Mouse (Mus musculus) heart, adult 2 months (tissue): ENCODE results near the gene Sppl2b. TPM values are rescaled to one million over a fixed set of nuclear protein-coding genes. Genes with fewer than 3 reads are reported as not detected.
A peak's percentile ranks its signal among the peaks of the same experiment; 100 is the strongest.

Source experiments
- DNase-seq, 2 experiments: peaks; one replicate each; pipeline ENCODE4 v3.0.0; 2021
- H3K27ac ChIP-seq: fragments of 200-600 bp; 2 replicates; pipeline ENCODE4 v1.8.1; 2022
- H3K27me3 ChIP-seq: fragments of 200-500 bp; 2 replicates; pipeline ENCODE4 v1.6.1; 2012; ENCODE audit warnings: mild to moderate bottlenecking, low read length, inconsistent platforms, mixed read lengths; ENCODE audit not compliant: control insufficient read depth, insufficient read depth
- H3K36me3 ChIP-seq: fragments of 200-500 bp; 2 replicates; pipeline ENCODE4 v1.6.1; 2012; ENCODE audit warnings: low read length, inconsistent platforms; ENCODE audit not compliant: control insufficient read depth, insufficient read depth
- H3K4me1 ChIP-seq: fragments of 200-500 bp; 2 replicates; pipeline ENCODE4 v1.6.1; 2011; ENCODE audit warnings: low read length; ENCODE audit not compliant: control insufficient read depth, insufficient read depth
- H3K4me3 ChIP-seq: fragments of 200-600 bp; 2 replicates; pipeline ENCODE4 v1.8.1; 2022
- H3K79me2 ChIP-seq: fragments of 200-500 bp; replicated peaks from 2 replicates; pipeline ENCODE4 v1.6.1; 2012; ENCODE audit warnings: mild to moderate bottlenecking, inconsistent platforms, low read length, moderate library complexity, mixed read lengths; ENCODE audit not compliant: control insufficient read depth, insufficient read depth
- H3K9ac ChIP-seq: fragments of 200-500 bp; 2 replicates; pipeline ENCODE4 v1.6.1; 2012; ENCODE audit warnings: low read depth, mild to moderate bottlenecking, control low read depth, inconsistent platforms, low read length, mixed read lengths
- CTCF ChIP-seq: fragments of 200-600 bp; IDR thresholded peaks from 2 replicates; pipeline ENCODE4 v1.8.1; 2022; ENCODE audit warnings: antibody characterized with exemption, mild to moderate bottlenecking, moderate library complexity
- EP300 ChIP-seq: fragments of 200-500 bp; IDR thresholded peaks from 2 replicates; pipeline ENCODE4 v1.6.1; 2011; ENCODE audit warnings: low read depth, low read length, control low read depth; ENCODE audit not compliant: insufficient read depth
- POLR2A ChIP-seq: fragments of 200-500 bp; IDR thresholded peaks from 2 replicates; pipeline ENCODE4 v1.6.1; 2011; ENCODE audit warnings: mild to moderate bottlenecking, low read depth, low read length, control low read depth; ENCODE audit not compliant: insufficient read depth
- WGBS: fragments of 180-500 bp; shearing (Covaris S2); methylation state at CpG from one replicate; pipeline ENCODE4 v1.1.7; 2018; 5-methylcytosine and 5-hydroxymethylcytosine counted together
- intact Hi-C: fragments of 180-260 bp; cut with DNase I; formaldehyde crosslinking; loops from one replicate; pipeline ENCODE4 v1.15.1; 2025
- polyA plus RNA-seq: library from polyadenylated mRNA; depleted of rRNA; stranded (reverse); fragments of >200 nt; gene quantifications from 2 replicates; pipeline ENCODE4 v1.2.3, GENCODE M21; 2012
- total RNA-seq, 2 experiments: library from RNA; stranded (reverse); gene quantifications; 2 replicates each; pipeline ENCODE4 v1.2.3; 2021

Gene Sppl2b
- total and polyA plus RNA-seq, 3 experiments = 15.4 to 51.4 (median 16.8) TPM

- Histone ChIP-seq H3K27ac (no peak overlapping the region), H3K4me3 (no peak overlapping the region), H3K36me3 (no peaks in the 10 kb centered on the region), H3K9ac (no peak overlapping the region), H3K79me2 (peaks cover 7% of the 10 kb centered on the region), H3K27me3 (no peaks in the 10 kb centered on the region), H3K4me1 (peaks cover 4% of the 10 kb centered on the region)
- no peak for DNase-seq
- intact Hi-C loops = loop anchor here (5.0 kb wide), 1 partner anchor 174 kb away; no protein-coding TSS in a partner anchor
- TF ChIP-seq CTCF (peak; percentile 37), EP300 (no peak)
- 88% methylated on average over 1 of the region's 1 CpGs for WGBS
These were observed 31.8 kb upstream of the Sppl2b start for GRCm38 (mm10) chr10:80823316-80823715.

DNA sequence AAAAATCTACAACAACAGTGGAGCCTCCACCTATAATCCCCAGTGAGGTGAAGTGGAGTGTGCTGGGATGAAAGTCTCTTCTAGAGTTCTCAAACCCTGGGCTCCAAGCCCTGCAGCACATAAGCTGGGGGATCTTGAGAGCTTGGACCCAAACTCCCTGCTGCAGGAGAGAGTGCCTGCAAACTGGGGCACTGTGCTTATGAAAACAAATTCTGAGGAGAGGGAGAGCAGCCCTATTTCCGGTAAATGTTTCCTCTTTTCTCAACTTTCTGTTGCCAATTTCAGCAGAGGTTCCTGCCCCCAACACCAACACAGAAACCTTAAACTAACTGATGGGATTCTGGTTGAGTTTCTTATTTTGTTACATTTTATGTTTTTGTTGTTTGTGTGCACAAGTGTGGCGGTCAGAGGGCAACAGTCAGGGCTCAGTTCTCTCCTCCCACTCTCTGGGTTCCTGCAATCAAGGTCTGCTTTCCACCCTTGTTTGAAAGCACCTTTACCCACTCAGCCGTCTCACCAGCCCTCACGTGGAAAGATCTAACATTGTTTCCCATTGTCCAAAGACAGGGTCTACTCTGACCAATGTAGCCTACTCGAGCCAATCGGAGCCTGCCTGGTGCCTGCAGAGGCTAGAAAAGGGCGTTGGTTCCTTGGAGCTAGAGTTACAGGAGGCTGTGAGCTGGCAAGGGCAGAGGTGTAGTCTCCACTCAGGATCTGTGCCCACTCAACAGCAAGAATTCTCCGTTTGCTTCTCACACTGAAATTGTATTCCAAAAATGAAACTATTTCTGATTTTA lies 31.0 kb upstream of the Sppl2b start:
- Histone ChIP-seq H3K27ac (no peak overlapping the region), H3K9ac (no peak overlapping the region), H3K4me1 (peaks cover 4% of the 10 kb centered on the region), H3K79me2 (peaks cover 7% of the 10 kb centered on the region), H3K36me3 (no peaks in the 10 kb centered on the region), H3K4me3 (no peak overlapping the region), H3K27me3 (no peaks in the 10 kb centered on the region)
- no peak for DNase-seq
- WGBS = 50% methylated on average over 8 of the region's 8 CpGs
- TF ChIP-seq POLR2A = no peak
- intact Hi-C loops = loop anchor here (2.0 to 5.0 kb wide), 2 partner anchors 31 to 173 kb away; partner anchors contain the start of genes Lsm7 and Sppl2b

DNA sequence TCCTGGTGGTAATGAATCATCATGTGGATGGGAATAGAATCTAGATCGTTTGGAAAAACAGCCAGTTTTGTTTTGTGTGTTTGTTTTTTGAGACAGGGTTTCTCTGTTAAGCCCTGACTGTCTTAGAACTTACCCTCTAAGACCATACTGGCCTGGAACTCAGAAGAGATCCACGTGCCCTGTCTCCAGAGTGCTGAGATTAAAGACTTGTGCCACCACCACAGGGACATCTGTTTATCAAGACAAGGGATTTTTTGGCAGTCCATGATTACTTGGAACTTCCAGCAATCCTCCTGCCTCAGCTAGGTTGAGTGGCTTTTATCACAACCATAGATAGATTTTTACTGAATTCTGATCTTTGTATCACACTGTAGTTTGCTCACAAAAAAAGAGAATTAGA lies 30.2 kb upstream of the Sppl2b start:
- no peak for TF ChIP-seq POLR2A
- TF ChIP-seq EP300 = no peak
- no peak for TF ChIP-seq CTCF
- no peak for DNase-seq
- Histone ChIP-seq H3K27ac (no peak overlapping the region), H3K36me3 (peaks cover 4% of the 10 kb centered on the region; the same call in 1 of the 2 replicates), H3K27me3 (no peaks in the 10 kb centered on the region), H3K4me3 (no peak overlapping the region), H3K4me1 (peaks cover 7% of the 10 kb centered on the region), H3K9ac (no peak overlapping the region), H3K79me2 (peaks cover 7% of the 10 kb centered on the region)
- WGBS = 64% methylated on average over 2 of the region's 2 CpGs
- intact Hi-C loops = loop anchor here (2.0 to 5.0 kb wide), 2 partner anchors 30 to 172 kb away; partner anchors contain the start of genes Lsm7 and Sppl2b

- H3K79me2 ChIP-seq = peaks cover 7% of the 10 kb centered on the region
- H3K9ac ChIP-seq = peak within 1 kb of the TSS; percentile 92
- WGBS = under 1% methylated on average over 82 of the region's 82 CpGs
- peak within 1 kb of the TSS; percentile 99 for H3K27ac ChIP-seq
- H3K27me3 ChIP-seq = no peaks in the 10 kb centered on the region
- TF ChIP-seq POLR2A = peak; percentile 98
- TF ChIP-seq CTCF = peak; percentile 27
- TF ChIP-seq EP300 = peak; percentile 55; the same call in 1 of the 2 replicates
- H3K4me3 ChIP-seq = peak within 1 kb of the TSS; percentile 98
- intact Hi-C loops = loop anchor here (2.0 kb wide), 1 partner anchor 28 kb away; the partner anchor contains the start of genes Plekhj1 and Sf3a2
- H3K36me3 ChIP-seq = peaks cover 7% of the 10 kb centered on the region; the same call in 1 of the 2 replicates
- peaks cover 12% of the 10 kb centered on the region for H3K4me1 ChIP-seq
- DNase-seq = peak; percentile 98 to 99
These were observed 28.7 kb upstream of the Sppl2b start, which contains the start of gene Oaz1 for GRCm38 (mm10) chr10:80826151-80827062. Oaz1 (plus strand) TSS chr10:80826656.

GRCm38 (mm10) chr10:80827063-80827869 lies 27.8 kb upstream of the Sppl2b start:
- peak overlapping the region; percentile 92 for H3K9ac ChIP-seq
- peaks cover 7% of the 10 kb centered on the region; the same call in 1 of the 2 replicates for H3K36me3 ChIP-seq
- no peak for TF ChIP-seq EP300
- no peak for TF ChIP-seq POLR2A
- no peak for DNase-seq
- peaks cover 7% of the 10 kb centered on the region for H3K79me2 ChIP-seq
- WGBS = 3% methylated on average over 29 of the region's 29 CpGs
- H3K27ac ChIP-seq = peak overlapping the region; percentile 99
- H3K27me3 ChIP-seq = no peaks in the 10 kb centered on the region
- intact Hi-C loops = loop anchor here (2.0 kb wide), 1 partner anchor 28 kb away; the partner anchor contains the start of genes Plekhj1 and Sf3a2
- H3K4me1 ChIP-seq = peaks cover 12% of the 10 kb centered on the region
- peak overlapping the region; percentile 98 for H3K4me3 ChIP-seq
